Mouse (Mus musculus): ENCODE measurements around the gene Scarf2. TPM values are rescaled to one million over a fixed set of nuclear protein-coding genes. Genes with fewer than 3 reads are reported as not detected.
A peak's percentile ranks its signal among the peaks of the same experiment; 100 is the strongest.

Gene Scarf2
- polyA plus RNA-seq, 1 experiment from 2014 or later: 32.4 TPM

- no peak for ATAC-seq (ENCODE audit: insufficient number of reproducible peaks, low FRiP score, low TSS enrichment, low read depth)
- peaks cover 13% of the 10 kb centered on the region for H3K36me3 ChIP-seq
- no peaks in the 10 kb centered on the region for H3K27me3 ChIP-seq
- H3K27ac ChIP-seq: no peak overlapping the region
- 8% methylated on average over 5 of the region's 5 CpGs for WGBS
- peaks cover 68% of the 10 kb centered on the region for H3K4me1 ChIP-seq
- no peak overlapping the region for H3K4me2 ChIP-seq
- no peaks in the 10 kb centered on the region for H3K9me3 ChIP-seq
- no peak overlapping the region for H3K9ac ChIP-seq
- no peak overlapping the region for H3K4me3 ChIP-seq
These were observed 15.0 kb downstream of the Scarf2 start for GRCm38 (mm10) chr16:17812120-17812519.

DNA sequence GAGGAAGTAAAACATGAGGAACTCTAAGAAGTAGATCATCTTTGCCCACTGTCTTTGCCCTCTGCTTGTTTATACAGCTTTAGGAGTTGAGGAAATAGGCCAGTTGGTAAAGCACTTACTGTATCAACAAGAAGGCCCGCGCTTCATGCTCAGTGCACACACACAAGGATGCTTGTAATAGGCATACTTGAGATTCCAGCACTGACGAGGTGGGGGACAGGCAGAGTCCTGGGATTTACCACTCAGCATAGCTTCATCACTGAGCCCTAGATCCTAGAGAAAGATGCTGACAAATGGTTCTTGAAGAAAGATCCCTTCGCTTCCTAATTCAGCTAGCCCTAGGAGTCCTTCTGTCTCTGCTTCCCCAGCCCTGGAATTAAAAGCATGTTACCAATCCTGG, 16.1 kb downstream of the Scarf2 start:
- peaks cover 5% of the 10 kb centered on the region for H3K36me3 ChIP-seq
- H3K9ac ChIP-seq: no peak overlapping the region
- peaks cover 57% of the 10 kb centered on the region for H3K4me1 ChIP-seq
- H3K4me2 ChIP-seq: no peak overlapping the region
- no peak overlapping the region for H3K4me3 ChIP-seq
- H3K27ac ChIP-seq: no peak overlapping the region
- WGBS: 48% methylated on average over 4 of the region's 4 CpGs
- no peaks in the 10 kb centered on the region for H3K9me3 ChIP-seq
- no peak for ATAC-seq (ENCODE audit: insufficient number of reproducible peaks, low FRiP score, low TSS enrichment, low read depth)
- no peaks in the 10 kb centered on the region for H3K27me3 ChIP-seq

DNA sequence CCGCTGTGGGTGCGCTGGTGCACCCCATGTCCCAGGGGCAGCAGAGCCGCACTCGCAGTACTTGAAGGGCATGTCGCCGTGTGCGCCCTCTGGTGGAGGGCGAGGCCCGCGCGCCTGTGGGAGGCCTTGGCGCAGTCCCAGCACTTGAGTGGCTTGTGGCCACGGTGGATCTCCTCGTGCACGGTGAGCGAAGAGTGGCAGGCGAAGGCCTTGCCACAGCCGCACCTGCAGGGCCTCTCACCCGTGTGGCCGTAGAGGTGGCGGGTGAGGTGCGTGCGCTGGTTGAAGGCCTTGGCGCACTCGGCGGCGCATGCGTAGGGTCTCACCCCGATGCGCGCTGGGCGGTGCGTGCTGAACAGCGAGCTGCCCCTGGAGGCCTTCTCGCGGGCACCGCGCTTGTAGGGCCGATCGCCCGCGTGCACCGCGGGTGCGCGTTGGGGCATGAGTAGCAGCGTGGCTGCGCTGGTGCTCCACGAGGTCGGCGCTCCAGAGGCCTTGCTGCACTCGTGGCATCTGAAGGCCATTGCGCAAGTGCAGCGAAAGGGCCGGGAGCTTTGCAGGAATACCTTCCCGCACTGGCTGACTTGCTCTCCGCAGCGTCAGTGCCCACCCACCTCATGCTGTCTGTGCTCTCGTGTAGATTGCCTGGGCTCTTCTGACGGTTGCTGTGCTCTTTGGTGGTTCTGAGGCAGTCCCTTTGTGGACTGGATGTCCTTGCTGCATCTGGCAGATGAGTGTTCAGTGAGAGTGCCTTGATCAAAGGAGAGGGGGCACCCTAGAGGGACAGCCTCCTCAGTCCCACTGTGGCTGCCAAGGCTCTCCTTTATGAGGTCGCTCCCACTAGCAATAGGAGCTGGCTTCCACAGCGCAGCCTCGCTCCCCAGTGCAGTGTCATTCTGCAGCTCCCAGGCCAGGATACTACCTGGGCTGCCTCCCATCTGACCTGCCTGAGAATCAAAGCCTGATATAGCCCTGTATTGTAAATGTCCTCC, 18.6 kb downstream of the Scarf2 start:
- Histone ChIP-seq H3K4me2 (peak overlapping the region; percentile 90), H3K4me1 (peaks cover 33% of the 10 kb centered on the region), H3K9me3 (no peaks in the 10 kb centered on the region), H3K27me3 (no peaks in the 10 kb centered on the region), H3K4me3 (peak overlapping the region; percentile 57), H3K27ac (peak overlapping the region; percentile 85), H3K36me3 (no peaks in the 10 kb centered on the region), H3K9ac (peak overlapping the region; percentile 57)
- peak; percentile 77 for ATAC-seq (ENCODE audit: insufficient number of reproducible peaks, low FRiP score, low TSS enrichment, low read depth)
- 1% methylated on average over 63 of the region's 63 CpGs for WGBS

- WGBS: 63% methylated on average over 8 of the region's 8 CpGs
- peaks cover 27% of the 10 kb centered on the region for H3K4me1 ChIP-seq
- H3K9ac ChIP-seq: no peak overlapping the region
- no peaks in the 10 kb centered on the region for H3K36me3 ChIP-seq
- H3K27ac ChIP-seq: no peak overlapping the region
- no peaks in the 10 kb centered on the region for H3K27me3 ChIP-seq
- no peak overlapping the region for H3K4me2 ChIP-seq
- H3K4me3 ChIP-seq: no peak overlapping the region
- no peak for ATAC-seq (ENCODE audit: insufficient number of reproducible peaks, low FRiP score, low TSS enrichment, low read depth)
- H3K9me3 ChIP-seq: no peaks in the 10 kb centered on the region
These were observed 19.4 kb downstream of the Scarf2 start for GRCm38 (mm10) chr16:17816528-17816927.

GRCm38 (mm10) chr16:17826500-17826899, 29.4 kb downstream of the Scarf2 start:
- no peaks in the 10 kb centered on the region for H3K36me3 ChIP-seq
- WGBS: 80% methylated on average over 2 of the region's 2 CpGs
- no peaks in the 10 kb centered on the region for H3K9me3 ChIP-seq
- H3K27me3 ChIP-seq: peaks cover 20% of the 10 kb centered on the region
- no peak overlapping the region for H3K4me2 ChIP-seq
- H3K4me3 ChIP-seq: no peak overlapping the region
- ATAC-seq (ENCODE audit: insufficient number of reproducible peaks, low FRiP score, low TSS enrichment, low read depth): no peak
- H3K27ac ChIP-seq: no peak overlapping the region
- H3K9ac ChIP-seq: no peak overlapping the region
- H3K4me1 ChIP-seq: no peaks in the 10 kb centered on the region; the same call in 1 of the 2 replicates

- Histone ChIP-seq H3K9ac (no peak overlapping the region), H3K4me2 (no peak overlapping the region), H3K36me3 (no peaks in the 10 kb centered on the region), H3K27ac (no peak overlapping the region), H3K4me1 (peaks cover 10% of the 10 kb centered on the region), H3K27me3 (peaks cover 37% of the 10 kb centered on the region), H3K9me3 (no peaks in the 10 kb centered on the region), H3K4me3 (no peak overlapping the region)
- 85% methylated on average over 2 of the region's 2 CpGs for WGBS
- no peak for ATAC-seq (ENCODE audit: insufficient number of reproducible peaks, low FRiP score, low TSS enrichment, low read depth)
These were observed 31.1 kb downstream of the Scarf2 start for GRCm38 (mm10) chr16:17828229-17828628.

GRCm38 (mm10) chr16:17828867-17829266, 31.8 kb downstream of the Scarf2 start:
- H3K4me1 ChIP-seq: peaks cover 16% of the 10 kb centered on the region
- ATAC-seq (ENCODE audit: insufficient number of reproducible peaks, low FRiP score, low TSS enrichment, low read depth): no peak

GRCm38 (mm10) chr16:17830385-17831178, 33.5 kb downstream of the Scarf2 start:
- ATAC-seq (ENCODE audit: insufficient number of reproducible peaks, low FRiP score, low TSS enrichment, low read depth): no peak
- peaks cover 60% of the 10 kb centered on the region for H3K27me3 ChIP-seq
- WGBS: 67% methylated on average over 10 of the region's 10 CpGs

More at GRCm38 (mm10) chr16:17828867-17829266, 31.8 kb downstream of the Scarf2 start:
- WGBS: 39% methylated on average over 3 of the region's 3 CpGs
- no peaks in the 10 kb centered on the region for H3K9me3 ChIP-seq
- no peaks in the 10 kb centered on the region for H3K36me3 ChIP-seq
- no peak overlapping the region for H3K27ac ChIP-seq
- no peak overlapping the region for H3K4me3 ChIP-seq
- H3K27me3 ChIP-seq: peaks cover 43% of the 10 kb centered on the region
- no peak overlapping the region for H3K9ac ChIP-seq
- no peak overlapping the region for H3K4me2 ChIP-seq

DNA sequence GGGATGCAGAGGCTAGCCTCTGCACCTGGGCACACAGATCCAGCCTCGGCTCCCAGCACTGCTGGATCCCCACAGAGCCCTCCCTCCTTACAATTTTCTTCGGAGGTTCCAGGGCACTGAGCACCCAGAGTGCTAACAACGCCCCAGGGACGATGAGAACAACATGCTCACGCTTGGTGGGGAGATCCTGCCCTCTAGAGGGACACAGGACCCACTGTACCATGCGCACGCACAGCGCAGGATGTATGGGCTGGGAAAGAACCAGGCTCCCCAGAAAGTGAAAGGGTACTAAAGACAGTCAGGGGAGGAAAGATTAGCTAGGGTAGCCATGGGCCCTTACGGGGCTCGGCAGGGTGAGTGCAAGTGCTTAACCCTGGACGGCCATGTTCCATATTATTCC, 34.7 kb downstream of the Scarf2 start:
- Histone ChIP-seq H3K4me3 (no peak overlapping the region), H3K4me1 (peaks cover 25% of the 10 kb centered on the region), H3K9ac (no peak overlapping the region), H3K9me3 (no peaks in the 10 kb centered on the region), H3K36me3 (no peaks in the 10 kb centered on the region), H3K27ac (no peak overlapping the region), H3K27me3 (peaks cover 72% of the 10 kb centered on the region), H3K4me2 (no peak overlapping the region)
- ATAC-seq (ENCODE audit: insufficient number of reproducible peaks, low FRiP score, low TSS enrichment, low read depth): peak; percentile 20; the same call in 1 of the 2 replicates
- WGBS: 18% methylated on average over 11 of the region's 11 CpGs

More at GRCm38 (mm10) chr16:17830385-17831178, 33.5 kb downstream of the Scarf2 start:
- Histone ChIP-seq H3K4me1 (peaks cover 25% of the 10 kb centered on the region), H3K9ac (no peak overlapping the region), H3K27ac (no peak overlapping the region), H3K9me3 (no peaks in the 10 kb centered on the region), H3K36me3 (no peaks in the 10 kb centered on the region), H3K4me2 (no peak overlapping the region), H3K4me3 (no peak overlapping the region)

GRCm38 (mm10) chr16:17832821-17833220, 35.7 kb downstream of the Scarf2 start, which contains the start of gene B830017H08Rik:
B830017H08Rik (plus strand) TSS chr16:17833121.
- 27% methylated on average over 7 of the region's 7 CpGs for WGBS
- ATAC-seq (ENCODE audit: insufficient number of reproducible peaks, low FRiP score, low TSS enrichment, low read depth): no peak
- peaks cover 25% of the 10 kb centered on the region for H3K4me1 ChIP-seq
- no peaks in the 10 kb centered on the region for H3K36me3 ChIP-seq
- H3K4me2 ChIP-seq: peak within 1 kb of the TSS; percentile 99
- H3K9me3 ChIP-seq: no peaks in the 10 kb centered on the region
- peak within 1 kb of the TSS; percentile 62 for H3K4me3 ChIP-seq
- H3K9ac ChIP-seq: peak within 1 kb of the TSS; percentile 54
- H3K27me3 ChIP-seq: peaks cover 76% of the 10 kb centered on the region
- H3K27ac ChIP-seq: no peak within 1 kb of the TSS

- under 1% methylated on average over 35 of the region's 37 CpGs for WGBS
- Histone ChIP-seq H3K27ac (no peak overlapping the region), H3K9ac (peak overlapping the region; percentile 54), H3K27me3 (peaks cover 74% of the 10 kb centered on the region), H3K4me1 (peaks cover 25% of the 10 kb centered on the region), H3K4me2 (peak overlapping the region; percentile 99), H3K4me3 (peak overlapping the region; percentile 62), H3K9me3 (no peaks in the 10 kb centered on the region), H3K36me3 (no peaks in the 10 kb centered on the region)
- no peak for ATAC-seq (ENCODE audit: insufficient number of reproducible peaks, low FRiP score, low TSS enrichment, low read depth)
These were observed 36.2 kb downstream of the Scarf2 start for GRCm38 (mm10) chr16:17833321-17833680.

Measured in limb, embryonic 15.5 days (tissue).